Mouse (Mus musculus) kidney, embryonic 16.5 days (tissue): Measurements from ENCODE around the gene Gpr137b. TPM values are rescaled to one million over a fixed set of nuclear protein-coding genes. Genes with fewer than 3 reads are reported as not detected.
A peak's percentile ranks its signal among the peaks of the same experiment; 100 is the strongest.
"Not testable (repeated sequence)": the region's sequence is repeated elsewhere in the genome, so short reads cannot be mapped to it uniquely, and the experiment has no call there.

ENCODE experiments used
- ATAC-seq: fragments of 200-750 bp; cut with Nextera tagmentation; 2 replicates; pipeline ENCODE4 v1.8.0; 2017; ENCODE audit warnings: moderate TSS enrichment; ENCODE audit not compliant: low FRiP score, low TSS enrichment
- H3K27ac ChIP-seq: fragments of 300-500 bp; sonication (generic); 2 replicates; pipeline ENCODE4 v1.5.1; 2014; ENCODE audit warnings: low read length
- H3K27me3 ChIP-seq: fragments of 300-500 bp; sonication (generic); 2 replicates; pipeline ENCODE4 v1.6.1; 2014; ENCODE audit warnings: low read length, control low read depth, mixed read lengths; ENCODE audit not compliant: insufficient read depth
- H3K36me3 ChIP-seq: fragments of 300-500 bp; sonication (generic); 2 replicates; pipeline ENCODE4 v1.6.1; 2014; ENCODE audit warnings: low read length, control low read depth, mixed read lengths; ENCODE audit not compliant: insufficient read depth
- H3K4me1 ChIP-seq: fragments of 300-500 bp; sonication (generic); 2 replicates; pipeline ENCODE4 v1.6.1; 2014; ENCODE audit warnings: low read length, control low read depth, mixed read lengths; ENCODE audit not compliant: insufficient read depth
- H3K4me2 ChIP-seq: fragments of 300-500 bp; sonication (generic); replicated peaks from 2 replicates; pipeline ENCODE4 v1.6.1; 2014; ENCODE audit warnings: low read depth, low read length
- H3K4me3 ChIP-seq: fragments of 300-500 bp; sonication (generic); 2 replicates; pipeline ENCODE4 v1.5.1; 2014; ENCODE audit warnings: mild to moderate bottlenecking, low read length
- H3K9ac ChIP-seq: fragments of 300-500 bp; sonication (generic); replicated peaks from 2 replicates; pipeline ENCODE4 v1.6.1; 2014; ENCODE audit warnings: low read length
- H3K9me3 ChIP-seq: fragments of 300-500 bp; sonication (generic); 2 replicates; pipeline ENCODE4 v1.6.1; 2016; ENCODE audit warnings: low read length, control low read depth
- WGBS: fragments of 180-500 bp; shearing (Covaris S2); extraction: QIAGEN DNeasy Blood & Tissue Kit; methylation state at CpG from one replicate; pipeline ENCODE4 v1.1.7; 2014; 5-methylcytosine and 5-hydroxymethylcytosine counted together
- polyA plus RNA-seq: library from polyadenylated mRNA; unstranded; fragments of >200 nt; fragmentation: Nextera tagmentation; extraction: Ambion mirVana; gene quantifications from 2 replicates; pipeline ENCODE4 v1.2.1, GENCODE M21; 2015

Gpr137b gene
- polyA plus RNA-seq, 1 experiment from 2014 or later: 29.2 TPM

DNA sequence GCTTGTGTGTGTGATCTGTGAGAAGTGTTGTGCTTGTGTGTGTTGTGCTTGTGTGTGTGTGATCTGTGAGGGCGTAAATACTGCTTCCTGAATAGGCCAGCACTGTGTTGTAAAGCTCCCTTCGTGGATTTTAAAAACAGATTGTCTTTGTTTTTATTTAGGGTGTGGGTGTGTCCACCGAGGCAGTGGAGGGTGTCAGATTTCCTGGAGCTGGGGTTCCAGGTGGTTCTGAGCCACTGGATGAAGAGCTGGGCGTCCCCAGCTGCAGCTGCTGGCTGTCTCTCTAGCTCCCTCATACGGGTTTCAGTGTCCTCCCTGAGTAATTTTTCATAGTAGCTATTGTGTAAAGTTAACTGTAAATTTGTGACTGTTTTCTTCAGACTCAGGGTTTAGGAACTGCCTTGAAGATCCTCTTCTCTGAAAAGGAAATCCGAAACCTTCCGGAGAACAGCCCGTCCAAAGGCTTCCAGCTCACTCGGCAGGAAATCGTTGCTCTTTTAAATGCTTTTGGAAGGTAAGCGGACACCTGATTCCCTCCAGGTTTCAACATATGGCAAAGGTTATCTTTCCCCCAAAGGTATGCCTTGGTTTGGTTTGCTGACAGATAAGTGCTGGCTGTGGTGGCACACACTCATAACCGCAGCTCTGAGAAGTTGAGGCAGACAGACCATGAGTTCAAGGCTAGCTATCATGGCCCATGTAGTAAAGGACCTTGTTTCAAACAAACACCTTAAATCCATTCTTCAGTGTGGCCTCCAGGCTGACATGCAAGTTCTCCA is 46.0 kb downstream of the Gpr137b start:
- not testable (repeated sequence) for H3K4me2 ChIP-seq, H3K4me1 ChIP-seq, H3K27me3 ChIP-seq, H3K4me3 ChIP-seq, H3K27ac ChIP-seq, H3K9me3 ChIP-seq, H3K9ac ChIP-seq, H3K36me3 ChIP-seq
- ATAC-seq: peak; percentile 89
- WGBS: 10% methylated on average over 12 of the region's 12 CpGs

DNA sequence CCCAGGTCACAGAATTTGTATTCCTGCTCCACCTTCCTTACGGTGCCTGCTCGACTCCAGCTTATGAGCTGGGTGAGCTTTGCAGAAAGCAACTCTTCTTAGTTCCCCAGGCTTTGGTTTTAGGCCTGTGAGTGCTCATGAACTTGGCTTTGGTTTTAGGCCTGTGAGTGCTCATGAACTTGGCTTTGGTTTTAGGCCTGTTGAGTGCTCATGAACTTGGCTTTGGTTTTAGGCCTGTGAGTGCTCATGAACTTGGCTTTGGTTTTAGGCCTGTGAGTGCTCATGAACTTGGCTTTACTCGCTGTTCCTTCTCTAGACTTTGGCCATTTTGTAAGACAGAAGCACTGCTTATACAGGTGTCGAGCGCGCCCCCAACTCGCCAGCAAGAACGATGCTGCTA is 56.5 kb downstream of the Gpr137b start:
- H3K4me2 ChIP-seq, H3K4me1 ChIP-seq, H3K27ac ChIP-seq, H3K27me3 ChIP-seq, H3K9me3 ChIP-seq, H3K4me3 ChIP-seq, H3K9ac ChIP-seq, ATAC-seq, H3K36me3 ChIP-seq: not testable (repeated sequence)
- 93% methylated on average over 7 of the region's 8 CpGs for WGBS

DNA sequence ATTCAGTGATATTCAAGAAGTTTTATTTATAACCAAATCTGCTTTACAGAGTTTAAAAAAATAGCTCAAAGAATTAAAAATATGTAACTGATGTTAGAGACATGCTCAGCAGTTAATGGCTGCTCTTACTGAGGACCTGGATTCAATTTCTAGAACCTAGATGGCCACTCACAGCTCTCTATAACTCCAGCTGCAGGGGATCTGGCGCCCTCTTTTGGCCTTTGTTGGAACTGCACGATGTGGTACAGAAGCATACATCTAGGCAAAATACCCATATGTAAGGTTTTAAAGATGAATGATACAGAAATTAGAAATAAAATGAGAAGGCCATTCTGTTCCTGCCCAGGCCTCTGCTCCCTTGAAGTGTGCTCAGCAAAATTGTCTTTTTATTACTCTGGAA is 64.9 kb downstream of the Gpr137b start:
- WGBS: 4% methylated on average over 2 of the region's 2 CpGs
- Histone ChIP-seq H3K36me3 (no peaks in the 10 kb centered on the region), H3K4me3 (no peak overlapping the region), H3K27ac (no peak overlapping the region), H3K4me1 (no peaks in the 10 kb centered on the region), H3K9ac (no peak overlapping the region), H3K4me2 (no peak overlapping the region), H3K27me3 (no peaks in the 10 kb centered on the region), H3K9me3 (no peaks in the 10 kb centered on the region)
- ATAC-seq: peak; percentile 57; the same call in 1 of the 2 replicates

Other genes with a start within 250 kb of the Gpr137b start
- gene Prl2c5, start 211.3 kb downstream of the Gpr137b start, polyA plus RNA-seq: not detected in 2 replicates
- gene Nid1, start 43.5 kb upstream of the Gpr137b start, polyA plus RNA-seq: 130 and 135 TPM in 2 replicates
- 3.2 and 4.6 TPM in 2 replicates for gene Lyst, start 196.4 kb upstream of the Gpr137b start, polyA plus RNA-seq